Mouse (Mus musculus): ENCODE data around the gene Lhx1. TPM values are rescaled to one million over a fixed set of nuclear protein-coding genes. Genes with fewer than 3 reads are reported as not detected.

Lhx1 gene
- total and polyA plus RNA-seq, 3 experiments = 0.04 TPM; not detected in 2

DNA sequence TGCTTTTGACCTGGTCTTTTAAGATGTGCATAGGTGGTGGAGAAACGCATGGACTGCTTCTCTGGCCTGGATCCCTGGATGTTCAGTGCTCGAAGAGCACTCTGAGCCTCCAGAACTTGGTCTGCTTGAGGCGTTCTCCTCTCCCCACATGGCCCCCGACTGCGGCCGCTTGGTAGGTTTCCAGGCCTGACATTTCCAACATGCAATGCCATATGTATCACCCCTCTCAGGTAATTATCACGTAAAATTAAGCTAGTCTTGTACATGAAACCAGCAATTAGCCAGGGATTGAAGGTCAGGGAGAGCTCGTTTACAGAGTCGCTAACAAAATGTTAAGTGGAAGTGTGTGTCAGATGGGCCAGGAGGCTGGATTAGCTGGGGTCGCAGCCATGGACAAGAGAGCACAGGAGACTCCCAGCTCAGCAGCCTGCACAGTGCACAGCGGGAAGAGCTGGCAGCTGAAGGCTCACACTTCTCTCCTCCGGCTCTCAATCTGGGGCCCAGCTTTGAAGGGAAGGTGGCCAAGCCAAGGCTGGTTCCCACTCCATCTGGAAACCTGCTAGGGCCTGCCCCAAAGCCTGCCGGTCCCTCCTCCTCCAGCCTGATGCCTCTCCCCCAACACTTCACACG, 28.6 kb upstream of the Lhx1 start:
- dilution Hi-C loops (cut with MboI; ENCODE audit: extremely low pct_ligation_motif_present, extremely low pct_unique_long_range_greater_than_20kb, low sequenced_read_pairs) (no loop called here), in situ Hi-C loops (cut with MboI; ENCODE audit: low pct_ligation_motif_present, low pct_unique_long_range_greater_than_20kb, low sequenced_read_pairs) (no loop called here)
- no peaks in the 10 kb centered on the region for H3K4me1 ChIP-seq (ENCODE audit: control insufficient read depth in 1 of 2, insufficient read depth in 2 of 2)
- TF ChIP-seq CHD1 (IDR thresholded peaks at IDR 0.05; ENCODE audit: low read depth, low read length) = no peak
- TF ChIP-seq KAT2A (IDR thresholded peaks at IDR 0.05; ENCODE audit: insufficient replicate concordance, low read length) = no peak
- TF ChIP-seq EP300 (IDR thresholded peaks at IDR 0.05; ENCODE audit: low read length) = no peak
- TF ChIP-seq IRF4 (IDR thresholded peaks at IDR 0.05; ENCODE audit: low read depth, low read length) = no peak
- TF ChIP-seq POLR2A (IDR thresholded peaks at IDR 0.05; ENCODE audit: low read depth, low read length) = no peak
- no peak for TF ChIP-seq MAFK (IDR thresholded peaks at IDR 0.05; ENCODE audit: insufficient replicate concordance, low read length)
- TF ChIP-seq SMC3 (IDR thresholded peaks at IDR 0.05; ENCODE audit: low read depth, low read length) = no peak
- peaks cover 12% of the 10 kb centered on the region for H3K9me3 ChIP-seq (replicated peaks; ENCODE audit: low read length)
- no peak overlapping the region for H3K9ac ChIP-seq (ENCODE audit: insufficient read depth, low read depth)
- H3K79me2 ChIP-seq (replicated peaks; ENCODE audit: control insufficient read depth, extremely low read depth, insufficient read depth, poor library complexity, severe bottlenecking) = no peaks in the 10 kb centered on the region
- H3K36me3 ChIP-seq (replicated peaks in 1 of 2; ENCODE audit: control insufficient read depth in 1 of 2, insufficient read depth in 1 of 2, low read length in 1 of 2) = no peaks in the 10 kb centered on the region
- H3K4me2 ChIP-seq (ENCODE audit: insufficient read depth, low read depth, poor library complexity, severe bottlenecking) = no peak overlapping the region
- H3K27ac ChIP-seq (ENCODE audit: insufficient read depth, low read depth) = no peak overlapping the region
- H3K4me3 ChIP-seq (replicated peaks in 1 of 3; ENCODE audit: low read depth in 2 of 3, low read length in 2 of 3, poor library complexity in 1 of 3) = no peak overlapping the region
- peaks cover 77% of the 10 kb centered on the region for H3K27me3 ChIP-seq (replicated peaks)
- no peak for DNase-seq (ENCODE audit: extremely low read depth)

DNA sequence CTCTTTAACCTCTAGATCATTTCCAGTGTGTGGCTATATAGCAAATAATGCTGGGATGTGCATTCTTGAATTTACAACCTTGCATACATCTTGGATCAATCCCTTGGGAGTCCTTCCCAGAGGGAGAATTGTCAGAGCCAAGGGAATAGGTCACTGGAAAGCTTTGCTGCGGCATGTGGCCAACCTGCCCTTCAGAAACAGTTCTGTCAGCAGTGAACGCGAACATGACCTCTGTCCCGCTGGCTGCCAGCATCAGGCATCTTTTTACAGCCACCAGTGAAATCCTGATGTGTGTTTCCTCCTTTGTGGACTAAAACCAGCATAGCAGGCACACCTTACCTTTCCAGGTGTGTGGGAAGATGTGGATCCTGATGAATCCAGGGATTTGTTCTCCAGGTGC, 26.0 kb upstream of the Lhx1 start:
- Histone ChIP-seq H3K36me3 (replicated peaks in 1 of 2; ENCODE audit: control insufficient read depth in 1 of 2, insufficient read depth in 1 of 2, low read length in 1 of 2) (no peaks in the 10 kb centered on the region), H3K4me3 (replicated peaks in 1 of 3; ENCODE audit: low read depth in 2 of 3, low read length in 2 of 3, poor library complexity in 1 of 3) (no peak overlapping the region), H3K27ac (ENCODE audit: insufficient read depth, low read depth) (no peak overlapping the region), H3K27me3 (replicated peaks) (peaks cover 91% of the 10 kb centered on the region), H3K4me2 (ENCODE audit: insufficient read depth, low read depth, poor library complexity, severe bottlenecking) (no peak overlapping the region), H3K4me1 (ENCODE audit: control insufficient read depth in 1 of 2, insufficient read depth in 2 of 2) (no peaks in the 10 kb centered on the region), H3K9ac (ENCODE audit: insufficient read depth, low read depth) (no peak overlapping the region), H3K79me2 (replicated peaks; ENCODE audit: control insufficient read depth, extremely low read depth, insufficient read depth, poor library complexity, severe bottlenecking) (no peaks in the 10 kb centered on the region), H3K9me3 (replicated peaks; ENCODE audit: low read length) (peaks cover 12% of the 10 kb centered on the region)
- in situ Hi-C loops (cut with MboI; ENCODE audit: low pct_ligation_motif_present, low pct_unique_long_range_greater_than_20kb, low sequenced_read_pairs) (no loop called here), dilution Hi-C loops (cut with MboI; ENCODE audit: extremely low pct_ligation_motif_present, extremely low pct_unique_long_range_greater_than_20kb, low sequenced_read_pairs) (no loop called here)
- DNase-seq (ENCODE audit: extremely low read depth) = no peak
- TF ChIP-seq IRF4 (IDR thresholded peaks at IDR 0.05; ENCODE audit: low read depth, low read length) (no peak), ZC3H11A (IDR thresholded peaks at IDR 0.05; ENCODE audit: low read depth, low read length) (no peak), MYC (IDR thresholded peaks at IDR 0.05; ENCODE audit: low read depth, low read length) (no peak)

DNA sequence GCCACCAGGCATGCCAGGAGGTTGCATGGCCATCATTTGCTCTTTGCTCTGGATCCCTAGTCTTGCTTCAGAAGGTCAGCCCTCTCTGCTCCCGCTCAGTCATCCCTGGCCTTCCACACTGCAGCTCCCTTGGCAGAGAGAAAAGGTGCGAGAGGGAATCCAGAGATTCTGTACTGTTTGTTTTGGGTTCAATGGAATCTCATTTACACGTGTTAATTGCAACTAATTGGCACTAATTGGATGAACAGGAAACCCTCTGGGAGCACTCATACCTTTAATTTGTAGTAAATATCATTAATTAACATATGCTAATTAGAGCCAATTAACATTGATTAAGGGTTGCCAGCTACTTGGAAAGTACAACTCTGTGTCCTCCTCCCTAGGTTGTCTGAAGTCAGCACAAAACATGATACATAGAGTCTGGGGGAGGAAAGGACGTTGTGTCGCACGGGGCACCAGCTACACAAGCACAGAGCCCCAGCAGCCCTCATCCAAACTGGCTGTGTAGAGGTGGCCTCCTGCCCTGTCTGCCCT, 24.0 kb upstream of the Lhx1 start:
- peaks cover 12% of the 10 kb centered on the region for H3K9me3 ChIP-seq (replicated peaks; ENCODE audit: low read length)
- no peak overlapping the region for H3K4me3 ChIP-seq (replicated peaks in 1 of 3; ENCODE audit: low read depth in 2 of 3, low read length in 2 of 3, poor library complexity in 1 of 3)
- TF ChIP-seq USF1 (IDR thresholded peaks at IDR 0.05; ENCODE audit: low read depth, low read length) = no peak
- no peak for TF ChIP-seq ZMIZ1 (IDR thresholded peaks at IDR 0.05; ENCODE audit: low read depth, low read length)
- TF ChIP-seq E2F4 (IDR thresholded peaks at IDR 0.05; ENCODE audit: insufficient replicate concordance, low read depth, low read length) = no peak
- no peak for TF ChIP-seq NELFE (IDR thresholded peaks at IDR 0.05; ENCODE audit: low read depth, low read length)
- TF ChIP-seq UBTF (IDR thresholded peaks at IDR 0.05; ENCODE audit: low read depth, low read length) = no peak
- TF ChIP-seq POLR2AphosphoS2 (IDR thresholded peaks at IDR 0.05; ENCODE audit: low read depth, low read length) = no peak
- no peak for TF ChIP-seq TCF12 (IDR thresholded peaks at IDR 0.05; ENCODE audit: low read depth, low read length)
- TF ChIP-seq EP300 (IDR thresholded peaks at IDR 0.05; ENCODE audit: low read length) = no peak
- TF ChIP-seq BHLHE40 (IDR thresholded peaks at IDR 0.05; ENCODE audit: low read depth, low read length) = no peak
- TF ChIP-seq MAX (IDR thresholded peaks at IDR 0.05; ENCODE audit: low read length) = no peak
- TF ChIP-seq CTCF (conservative IDR thresholded peaks at IDR 0.05 in 1 of 2, IDR thresholded peaks at IDR 0.05 in 1 of 2; ENCODE audit: low read depth in 2 of 2, low read length in 2 of 2) = no peak
- TF ChIP-seq PAX5 (IDR thresholded peaks at IDR 0.05; ENCODE audit: low read length) = no peak
- TF ChIP-seq MAZ (IDR thresholded peaks at IDR 0.05; ENCODE audit: low read depth, low read length) = no peak
- TF ChIP-seq KAT2A (IDR thresholded peaks at IDR 0.05; ENCODE audit: insufficient replicate concordance, low read length) = no peak
- TF ChIP-seq CHD1 (IDR thresholded peaks at IDR 0.05; ENCODE audit: low read depth, low read length) = no peak
- TF ChIP-seq SMC3 (IDR thresholded peaks at IDR 0.05; ENCODE audit: low read depth, low read length) = no peak
- TF ChIP-seq ZC3H11A (IDR thresholded peaks at IDR 0.05; ENCODE audit: low read depth, low read length) = no peak
- no peak for TF ChIP-seq JUND (conservative IDR thresholded peaks at IDR 0.05; ENCODE audit: low read depth, low read length)
- TF ChIP-seq CHD2 (IDR thresholded peaks at IDR 0.05; ENCODE audit: low read length) = no peak
- no peak for TF ChIP-seq RCOR1 (conservative IDR thresholded peaks at IDR 0.05; ENCODE audit: low read depth, low read length)
- DNase-seq (ENCODE audit: extremely low read depth) = no peak
- H3K4me2 ChIP-seq (ENCODE audit: insufficient read depth, low read depth, poor library complexity, severe bottlenecking) = no peak overlapping the region
- H3K36me3 ChIP-seq (replicated peaks in 1 of 2; ENCODE audit: control insufficient read depth in 1 of 2, insufficient read depth in 1 of 2, low read length in 1 of 2) = no peaks in the 10 kb centered on the region
- H3K4me1 ChIP-seq (ENCODE audit: control insufficient read depth in 1 of 2, insufficient read depth in 2 of 2) = no peaks in the 10 kb centered on the region
- H3K9ac ChIP-seq (ENCODE audit: insufficient read depth, low read depth) = no peak overlapping the region
- H3K27ac ChIP-seq (ENCODE audit: insufficient read depth, low read depth) = no peak overlapping the region
- in situ Hi-C loops (cut with MboI; ENCODE audit: low pct_ligation_motif_present, low pct_unique_long_range_greater_than_20kb, low sequenced_read_pairs) (no loop called here), dilution Hi-C loops (cut with MboI; ENCODE audit: extremely low pct_ligation_motif_present, extremely low pct_unique_long_range_greater_than_20kb, low sequenced_read_pairs) (no loop called here)
- H3K79me2 ChIP-seq (replicated peaks; ENCODE audit: control insufficient read depth, extremely low read depth, insufficient read depth, poor library complexity, severe bottlenecking) = no peaks in the 10 kb centered on the region
- H3K27me3 ChIP-seq (replicated peaks) = peaks cover 87% of the 10 kb centered on the region

All from CH12.LX (cell line).